In the genomic region with DNA sequence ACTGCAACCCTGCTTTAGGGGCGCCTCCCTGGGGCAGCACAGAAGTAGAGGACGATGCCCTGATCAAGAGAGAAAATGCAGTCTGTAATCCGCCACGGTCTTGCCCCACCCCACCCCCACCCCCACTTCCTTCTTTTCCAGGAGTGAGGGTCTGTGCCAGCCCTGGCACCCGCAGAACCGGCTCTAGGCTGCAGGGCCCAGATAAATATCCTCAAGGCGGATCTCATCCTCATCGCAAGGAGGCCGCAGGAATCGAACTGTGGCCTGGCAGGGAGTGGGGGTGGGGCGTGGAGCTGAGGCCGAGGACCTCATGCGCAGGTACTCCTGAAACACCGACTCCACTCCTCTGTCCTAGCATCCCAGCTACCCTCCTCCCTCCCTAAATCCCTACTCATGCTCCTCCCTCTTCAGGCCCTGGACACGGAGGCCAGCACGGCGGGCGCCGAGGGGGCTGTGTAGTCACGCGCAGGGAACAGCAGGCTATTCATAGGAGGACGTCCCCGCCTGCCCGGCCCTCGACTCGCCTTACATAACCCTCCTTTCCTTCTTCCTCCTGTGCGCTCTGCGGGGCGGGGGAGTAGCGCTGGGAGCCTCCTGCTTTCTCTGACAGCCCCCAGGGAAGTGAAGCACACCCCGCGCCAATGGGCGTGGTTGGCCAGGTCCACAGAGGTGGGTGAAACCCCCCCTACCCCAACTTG, we compare ENCODE assay signal across 8 mouse cellular contexts. TPM values are rescaled to one million over a fixed set of nuclear protein-coding genes. Genes with fewer than 3 reads are reported as not detected.
DNase-seq lines count a peak whose midpoint lies in the region; ATAC-seq and TF ChIP-seq lines count a peak whose summit lies in the region.

No protein-coding gene starts in this region.

- TF ChIP-seq POLR2A in small intestine, adult 2 months (IDR thresholded peaks at IDR 0.05; ENCODE audit: low read depth, low read length): peak; percentile 45; the same call in 1 of the 2 replicates

- H3K27ac ChIP-seq in embryonic facial prominence, embryonic 14.5 days (replicated peaks; ENCODE audit: low read depth, low read length): peak overlapping the region; percentile 71
- peak overlapping the region; percentile 63; the same call in 1 of the 2 replicates for H3K27ac ChIP-seq in limb, embryonic 12.5 days
- no peak overlapping the region for H3K27ac ChIP-seq in midbrain, embryonic 12.5 days (replicated peaks)
- peak overlapping the region; percentile 94 for H3K27ac ChIP-seq in small intestine, adult 2 months (ENCODE audit: insufficient read depth, low read depth, low read length)

- no peaks in the 10 kb centered on the region for H3K36me3 ChIP-seq in embryonic facial prominence, embryonic 14.5 days (ENCODE audit: control insufficient read depth, insufficient read depth, low read length)
- no peaks in the 10 kb centered on the region for H3K36me3 ChIP-seq in limb, embryonic 12.5 days
- no peaks in the 10 kb centered on the region for H3K36me3 ChIP-seq in midbrain, embryonic 12.5 days
- no peaks in the 10 kb centered on the region for H3K36me3 ChIP-seq in small intestine, adult 2 months (ENCODE audit: control insufficient read depth, insufficient read depth, low read length)

- 2% methylated on average over 25 of the region's 33 CpGs for WGBS in embryonic facial prominence, embryonic 14.5 days
- WGBS in limb, embryonic 12.5 days: 3% methylated on average over 33 of the region's 33 CpGs
- WGBS in midbrain, embryonic 12.5 days: 3% methylated on average over 32 of the region's 33 CpGs
- 7% methylated on average over 33 of the region's 33 CpGs for WGBS in small intestine, adult 2 months

- peak overlapping the region; percentile 67 for H3K9ac ChIP-seq in embryonic facial prominence, embryonic 14.5 days (ENCODE audit: low read depth, low read length)
- peak overlapping the region; percentile 38 for H3K9ac ChIP-seq in limb, embryonic 12.5 days (replicated peaks)
- H3K9ac ChIP-seq in midbrain, embryonic 12.5 days (replicated peaks): peak overlapping the region; percentile 25

- peak; percentile 90 for DNase-seq in layer of hippocampus, adult 11-12 months (ENCODE audit: low spot score)
- no peak for DNase-seq in layer of hippocampus, adult 9-10 months (ENCODE audit: low spot score)
- peak; percentile 91 for DNase-seq in embryonic facial prominence, embryonic 14.5 days (ENCODE audit: low spot score)
- DNase-seq in heart, adult 8-10 months (ENCODE audit: low spot score): peak; percentile 94
- DNase-seq in kidney, adult 8-10 months: peak; percentile 94 to 98

- peak overlapping the region; percentile 39 for H3K4me3 ChIP-seq in embryonic facial prominence, embryonic 14.5 days (ENCODE audit: low read depth, low read length)
- H3K4me3 ChIP-seq in limb, embryonic 12.5 days (replicated peaks): peak overlapping the region; percentile 34
- H3K4me3 ChIP-seq in midbrain, embryonic 12.5 days: peak overlapping the region; percentile 30
- H3K4me3 ChIP-seq in small intestine, adult 2 months (ENCODE audit: low read depth, low read length): peak overlapping the region; percentile 54

- H3K9me3 ChIP-seq in embryonic facial prominence, embryonic 14.5 days (ENCODE audit: control insufficient read depth, low read length): no peaks in the 10 kb centered on the region
- H3K9me3 ChIP-seq in limb, embryonic 12.5 days: no peaks in the 10 kb centered on the region
- no peaks in the 10 kb centered on the region for H3K9me3 ChIP-seq in midbrain, embryonic 12.5 days

- TF ChIP-seq CTCF in small intestine, adult 2 months (IDR thresholded peaks at IDR 0.05; ENCODE audit: extremely low read depth, insufficient read length, insufficient replicate concordance, low read depth, low read length): no peak

- peak; percentile 91 for ATAC-seq in embryonic facial prominence, embryonic 14.5 days (ENCODE audit: low read depth)
- ATAC-seq in limb, embryonic 12.5 days (ENCODE audit: insufficient number of reproducible peaks, insufficient read depth, low FRiP score, low TSS enrichment, low read depth): peak; percentile 92
- peak; percentile 68 for ATAC-seq in midbrain, embryonic 12.5 days (ENCODE audit: low FRiP score, low read depth)

- H3K4me2 ChIP-seq in embryonic facial prominence, embryonic 14.5 days (ENCODE audit: low read depth, low read length): peak overlapping the region; percentile 69
- H3K4me2 ChIP-seq in limb, embryonic 12.5 days: peak overlapping the region; percentile 61
- H3K4me2 ChIP-seq in midbrain, embryonic 12.5 days (replicated peaks): peak overlapping the region; percentile 46

- peaks cover 18% of the 10 kb centered on the region for H3K4me1 ChIP-seq in embryonic facial prominence, embryonic 14.5 days (ENCODE audit: control insufficient read depth, insufficient read depth, low read length)
- H3K4me1 ChIP-seq in limb, embryonic 12.5 days (replicated peaks): peaks cover 19% of the 10 kb centered on the region
- H3K4me1 ChIP-seq in midbrain, embryonic 12.5 days: peaks cover 16% of the 10 kb centered on the region
- peaks cover 47% of the 10 kb centered on the region for H3K4me1 ChIP-seq in small intestine, adult 2 months (ENCODE audit: control insufficient read depth, insufficient read depth, insufficient read length, low read length)

- H3K27me3 ChIP-seq in embryonic facial prominence, embryonic 14.5 days (replicated peaks; ENCODE audit: control insufficient read depth, insufficient read depth, low read length): no peaks in the 10 kb centered on the region
- H3K27me3 ChIP-seq in limb, embryonic 12.5 days: peaks cover 20% of the 10 kb centered on the region
- peaks cover 29% of the 10 kb centered on the region for H3K27me3 ChIP-seq in midbrain, embryonic 12.5 days
- H3K27me3 ChIP-seq in small intestine, adult 2 months (ENCODE audit: control insufficient read depth, insufficient read depth, low read length): no peaks in the 10 kb centered on the region

RNA-seq across cellular contexts. Expression of a gene that starts 22.3 kb away (rescaled TPM):
- 23.0 and 26.8 TPM in 2 replicates for polyA plus RNA-seq in embryonic facial prominence, embryonic 14.5 days (2014; fragmentation: Nextera tagmentation; extraction: Ambion mirVana)
- 100 to 1,000 TPM in 1 of 4 experiments, 10 to 100 TPM in 3; 50.6 to 129 (median 74.7) TPM for total RNA-seq in heart, adult 8-10 months (2022)
- 22.6 and 25.0 TPM in 2 replicates for polyA plus RNA-seq in limb, embryonic 12.5 days (2016; fragmentation: Nextera tagmentation; extraction: Ambion mirVana)
- polyA plus RNA-seq in midbrain, embryonic 12.5 days (2016; fragmentation: Nextera tagmentation; extraction: Ambion mirVana): 20.9 and 22.2 TPM in 2 replicates
- 14.7 and 33.2 TPM in 2 replicates for polyA plus RNA-seq in small intestine, adult 2 months (2012; rRNA removed)

RNA-seq across cellular contexts. Expression of a gene that starts 34.1 kb away (rescaled TPM):
- polyA plus RNA-seq in embryonic facial prominence, embryonic 14.5 days (2014; fragmentation: Nextera tagmentation; extraction: Ambion mirVana): 25.5 and 29.3 TPM in 2 replicates
- total RNA-seq in heart, adult 8-10 months (2022): 100 to 1,000 TPM; 125 to 157 (median 155) TPM
- 26.1 and 27.2 TPM in 2 replicates for polyA plus RNA-seq in limb, embryonic 12.5 days (2016; fragmentation: Nextera tagmentation; extraction: Ambion mirVana)
- 30.5 and 32.4 TPM in 2 replicates for polyA plus RNA-seq in midbrain, embryonic 12.5 days (2016; fragmentation: Nextera tagmentation; extraction: Ambion mirVana)
- 5.6 and 9.4 TPM in 2 replicates for polyA plus RNA-seq in small intestine, adult 2 months (2012; rRNA removed)

RNA-seq across cellular contexts. Expression of a gene that starts 35.4 kb away (rescaled TPM):
- 138 and 146 TPM in 2 replicates for polyA plus RNA-seq in embryonic facial prominence, embryonic 14.5 days (2014; fragmentation: Nextera tagmentation; extraction: Ambion mirVana)
- 10 to 100 TPM; 31.9 to 39.3 (median 33.9) TPM for total RNA-seq in heart, adult 8-10 months (2022)
- polyA plus RNA-seq in limb, embryonic 12.5 days (2016; fragmentation: Nextera tagmentation; extraction: Ambion mirVana): 147 and 168 TPM in 2 replicates
- polyA plus RNA-seq in midbrain, embryonic 12.5 days (2016; fragmentation: Nextera tagmentation; extraction: Ambion mirVana): 129 and 133 TPM in 2 replicates
- 22.6 and 47.0 TPM in 2 replicates for polyA plus RNA-seq in small intestine, adult 2 months (2012; rRNA removed)

RNA-seq across cellular contexts. Expression of a gene that starts 35.8 kb away (rescaled TPM):
- polyA plus RNA-seq in embryonic facial prominence, embryonic 14.5 days (2014; fragmentation: Nextera tagmentation; extraction: Ambion mirVana): 160 and 165 TPM in 2 replicates
- 1,000 to 10,000 TPM; 2,119 to 2,448 (median 2,260) TPM for total RNA-seq in heart, adult 8-10 months (2022)
- 139 and 143 TPM in 2 replicates for polyA plus RNA-seq in limb, embryonic 12.5 days (2016; fragmentation: Nextera tagmentation; extraction: Ambion mirVana)
- polyA plus RNA-seq in midbrain, embryonic 12.5 days (2016; fragmentation: Nextera tagmentation; extraction: Ambion mirVana): 170 and 177 TPM in 2 replicates
- polyA plus RNA-seq in small intestine, adult 2 months (2012; rRNA removed): 266 and 416 TPM in 2 replicates
